Mouse (Mus musculus) spleen, adult 12 weeks (tissue): ENCODE measurements around the gene Hnrnpr.

Experiments used
- DNase-seq: peaks from one replicate; pipeline ENCODE4 v3.0.0; 2022; ENCODE audit warnings: low spot score

Gene Hnrnpr

DNA sequence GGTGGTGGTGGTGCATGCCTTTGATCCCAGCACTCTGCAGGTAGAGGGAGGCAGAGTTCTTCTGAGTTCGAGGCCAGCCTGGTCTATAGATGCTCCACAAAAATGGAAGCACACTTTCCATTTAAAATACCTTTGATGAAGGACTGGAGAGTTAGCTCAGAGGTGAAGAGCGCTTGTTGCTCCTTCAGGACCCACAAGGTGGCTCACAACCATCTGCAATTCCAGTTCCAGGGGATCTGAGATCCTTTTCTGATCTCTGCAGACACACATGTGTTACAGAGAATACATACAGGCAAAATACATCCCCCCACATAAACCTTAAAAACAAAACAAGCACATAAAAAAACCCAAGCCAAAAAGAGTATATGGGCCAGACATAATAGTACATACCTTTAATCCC is 2.4 kb upstream of the Hnrnpr start:
- no peak for DNase-seq

DNA sequence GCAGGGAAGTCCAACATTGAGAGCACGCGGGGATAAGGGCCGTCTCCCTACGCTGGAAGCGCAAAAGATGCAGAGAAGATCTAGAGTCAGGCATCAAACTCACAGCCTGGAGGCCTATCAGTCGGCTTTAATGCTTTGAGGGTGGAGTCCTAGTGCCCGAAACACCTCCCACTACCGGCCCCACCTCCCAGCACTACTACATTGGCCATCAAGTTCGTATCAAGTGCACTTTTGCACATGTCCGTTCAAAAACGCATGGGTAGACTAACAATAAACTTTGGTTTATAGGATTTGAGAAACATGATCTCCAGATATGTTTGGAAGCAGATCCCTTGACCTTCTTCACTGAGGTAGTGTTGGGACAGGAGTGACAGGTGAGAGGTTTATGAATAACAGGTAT is 962 bp upstream of the Hnrnpr start:
- peak; percentile 64 for DNase-seq

DNA sequence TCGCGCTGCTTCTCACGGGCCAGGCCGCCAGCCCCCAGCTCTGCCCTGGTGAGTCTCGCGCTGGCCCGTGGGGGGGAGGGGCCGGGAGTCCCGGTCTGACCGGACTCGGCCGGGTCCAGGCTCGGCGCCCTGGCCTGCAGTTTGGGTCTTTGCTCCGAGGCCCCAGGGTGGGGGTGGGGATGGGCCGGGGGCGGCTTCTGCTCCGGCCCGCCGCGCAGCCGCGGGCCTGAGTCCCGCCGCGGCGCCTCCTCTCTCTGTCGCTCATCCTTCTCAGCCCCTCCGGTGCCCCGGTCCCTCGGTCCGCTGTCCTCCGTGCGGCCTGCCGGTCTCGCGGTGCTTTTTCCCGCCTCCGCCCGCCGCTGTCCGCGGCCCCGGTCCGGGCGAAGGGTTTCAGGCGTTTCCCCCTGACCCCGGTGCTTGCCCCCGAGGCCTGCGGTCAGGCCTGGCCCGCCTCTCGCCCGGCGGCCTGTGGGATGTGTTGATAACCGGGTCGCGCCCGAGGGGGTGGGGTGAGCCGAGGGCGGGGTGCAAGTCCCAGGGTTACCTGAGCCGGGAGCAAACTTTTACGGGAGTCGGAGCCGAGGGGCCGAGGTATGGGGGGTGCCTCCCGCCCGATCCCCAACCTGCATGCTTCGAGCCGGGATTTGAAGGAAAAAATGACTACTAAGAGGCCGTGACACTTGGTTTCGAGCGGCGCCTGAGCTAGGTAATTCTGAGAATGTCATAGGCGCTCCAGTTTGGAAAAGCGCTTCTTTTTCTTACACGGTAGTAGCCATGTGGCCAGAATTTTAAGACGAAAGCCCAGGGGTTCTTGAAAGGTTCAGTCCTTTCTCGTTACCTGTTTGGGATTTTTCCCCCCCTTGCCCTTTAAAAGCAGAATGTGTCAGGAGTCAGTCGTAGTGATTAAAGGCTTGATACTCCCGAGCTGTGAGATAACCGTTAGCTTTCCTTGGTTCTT is 579 bp downstream of the Hnrnpr start:
- peak; percentile 76 for DNase-seq

- no peak for DNase-seq
Measured at GRCm38 (mm10) chr4:136312616-136313015, 1.9 kb downstream of the Hnrnpr start.

- no peak for DNase-seq
Measured at GRCm38 (mm10) chr4:136317667-136318066, 6.9 kb downstream of the Hnrnpr start.

DNA sequence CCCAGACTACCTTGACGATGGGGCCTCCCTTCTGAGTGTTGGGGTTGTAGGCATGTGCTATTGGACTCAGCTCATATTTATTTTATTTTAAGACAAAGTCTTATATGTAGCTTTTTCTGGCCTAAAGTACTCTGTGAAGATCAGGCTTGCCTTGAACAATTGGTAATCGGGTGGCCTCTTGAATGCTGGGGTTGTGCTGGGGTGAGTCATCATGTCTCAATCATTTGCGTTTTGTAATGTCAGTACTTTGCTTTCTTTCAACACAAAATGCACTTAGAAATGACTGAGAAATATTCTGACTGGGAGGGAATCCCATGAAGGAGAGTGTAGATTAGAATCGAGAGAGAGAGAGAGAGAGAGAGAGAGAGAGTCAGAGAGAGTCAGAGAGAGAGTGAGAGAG is 9.3 kb downstream of the Hnrnpr start:
- no peak for DNase-seq

GRCm38 (mm10) chr4:136324226-136324625 is 13.5 kb downstream of the Hnrnpr start:
- DNase-seq, result no peak

DNA sequence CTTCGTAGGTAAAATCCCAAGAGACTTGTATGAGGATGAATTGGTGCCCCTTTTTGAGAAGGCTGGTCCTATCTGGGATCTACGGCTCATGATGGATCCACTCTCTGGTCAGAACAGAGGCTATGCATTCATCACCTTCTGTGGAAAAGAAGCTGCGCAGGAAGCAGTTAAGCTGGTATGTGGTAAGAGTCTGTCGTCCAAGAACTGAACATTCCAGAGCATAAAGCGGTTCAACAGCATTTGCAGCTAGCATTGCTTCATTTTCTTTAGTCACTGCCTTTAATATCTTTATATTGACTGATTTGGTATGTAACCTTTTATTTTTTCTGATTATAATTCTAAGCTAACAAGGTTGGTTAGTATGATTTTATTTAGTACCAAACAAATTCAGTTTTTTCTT is 16.5 kb downstream of the Hnrnpr start:
- no peak for DNase-seq

DNA sequence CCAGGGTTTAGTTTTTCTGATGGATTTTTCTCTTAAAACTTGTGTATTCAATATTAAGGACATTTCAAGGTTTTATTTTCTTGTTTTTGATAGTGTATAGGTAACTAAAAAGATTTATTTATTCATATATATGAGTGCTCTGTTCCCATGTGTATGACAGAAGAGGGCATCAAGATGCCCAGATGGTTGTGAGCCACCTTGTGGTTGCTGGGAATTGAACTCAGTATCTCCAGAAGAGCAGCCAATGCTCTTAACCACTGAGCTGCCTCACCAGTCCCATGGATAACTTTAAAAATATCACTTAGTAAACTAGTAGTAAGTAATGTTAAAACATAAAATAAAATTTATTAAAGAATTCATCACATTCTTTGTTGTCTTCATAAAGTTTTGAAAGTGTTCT is 17.4 kb downstream of the Hnrnpr start:
- no peak for DNase-seq

DNA sequence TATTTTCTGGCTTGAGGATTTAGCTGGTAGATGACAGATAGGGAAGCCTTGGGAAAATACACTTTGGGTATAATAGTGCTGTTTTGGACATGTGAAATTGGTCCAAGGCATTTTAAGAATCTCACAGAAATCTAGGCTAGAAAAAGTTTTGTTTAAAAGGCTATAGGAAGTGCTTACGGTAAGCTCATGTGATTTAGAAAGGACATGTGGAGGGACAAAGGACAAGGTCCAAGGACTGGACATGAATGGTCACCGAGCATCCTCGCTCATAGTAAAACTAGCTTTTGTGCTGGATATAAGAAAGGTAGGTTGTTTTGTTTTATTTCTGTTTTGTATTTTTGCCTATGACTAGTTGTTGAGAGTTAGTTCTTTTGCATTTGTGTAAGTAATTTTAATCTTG is 21.0 kb downstream of the Hnrnpr start:
- DNase-seq, result no peak

GRCm38 (mm10) chr4:136333191-136333590 is 22.4 kb downstream of the Hnrnpr start:
- DNase-seq, result no peak

DNA sequence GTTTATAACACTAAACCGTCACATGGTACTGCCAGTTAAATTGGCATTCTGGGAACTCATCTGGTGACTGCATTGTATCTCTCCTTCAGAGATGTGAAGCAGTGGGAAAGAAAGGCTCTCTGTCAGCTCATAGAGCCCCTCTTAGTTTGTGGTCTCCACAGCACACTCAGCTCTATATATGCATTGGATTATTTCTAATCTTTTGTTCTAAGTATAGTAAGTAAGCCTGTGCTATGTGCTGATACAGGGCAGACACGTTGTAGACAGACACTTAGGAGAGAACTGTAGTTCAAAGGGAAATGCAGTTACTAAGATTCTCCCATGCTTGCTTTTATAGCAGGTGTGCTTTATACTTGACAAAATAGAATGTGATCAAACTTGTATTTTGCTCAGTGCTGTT is 24.3 kb downstream of the Hnrnpr start:
- DNase-seq, result no peak

DNA sequence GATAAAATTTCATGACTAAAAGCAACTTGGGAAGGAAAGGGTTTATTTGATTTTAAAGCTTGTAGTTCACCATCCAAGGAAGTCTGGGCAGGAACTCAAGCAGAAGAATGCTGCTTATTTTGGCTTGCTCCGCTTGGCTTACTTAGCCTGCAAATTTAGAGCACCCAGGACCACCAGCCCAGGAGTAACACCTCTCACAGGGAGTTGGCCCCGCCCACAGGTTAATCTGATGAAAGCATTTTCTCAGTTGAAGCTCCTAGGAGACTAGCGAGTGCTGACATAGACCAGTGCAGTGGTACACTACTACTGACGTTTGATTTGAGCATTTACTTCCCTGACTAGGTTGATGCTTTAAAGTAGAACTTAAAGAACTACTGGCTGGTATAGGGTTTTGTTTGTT is 26.4 kb downstream of the Hnrnpr start:
- no peak for DNase-seq

- no peak for DNase-seq
Measured at GRCm38 (mm10) chr4:136349616-136350015, 38.9 kb downstream of the Hnrnpr start.

- no peak for DNase-seq
Measured at GRCm38 (mm10) chr4:136357026-136357425, 46.3 kb downstream of the Hnrnpr start.

- DNase-seq, result no peak
Measured at GRCm38 (mm10) chr4:136357429-136357828, 46.7 kb downstream of the Hnrnpr start.

- DNase-seq, result no peak
Measured at GRCm38 (mm10) chr4:136367856-136368255, 57.1 kb downstream of the Hnrnpr start.

- DNase-seq, result peak; percentile 5
Measured at GRCm38 (mm10) chr4:136369727-136370126, 59.0 kb downstream of the Hnrnpr start.

GRCm38 (mm10) chr4:136373494-136374181 is 62.9 kb downstream of the Hnrnpr start:
- no peak for DNase-seq

DNA sequence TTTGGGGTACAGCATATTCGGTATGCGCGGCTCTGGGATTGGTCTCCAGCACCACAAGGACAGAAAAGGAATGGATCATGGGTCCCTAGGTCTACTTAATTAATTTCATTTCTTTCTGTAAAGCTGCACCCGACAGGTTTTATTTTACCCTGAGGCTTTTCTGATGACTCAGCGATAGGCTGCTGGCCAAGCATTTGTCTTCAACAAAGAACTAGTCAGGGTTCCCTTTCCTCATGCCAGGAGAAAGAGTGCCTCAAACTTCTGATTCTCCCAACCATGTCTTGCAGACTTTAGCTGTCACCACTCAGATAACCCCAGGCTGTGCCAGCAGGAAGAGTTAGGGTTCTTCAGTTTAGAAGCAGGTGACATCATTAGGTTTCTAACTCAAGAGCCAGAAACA is 66.3 kb downstream of the Hnrnpr start:
- no peak for DNase-seq

DNA sequence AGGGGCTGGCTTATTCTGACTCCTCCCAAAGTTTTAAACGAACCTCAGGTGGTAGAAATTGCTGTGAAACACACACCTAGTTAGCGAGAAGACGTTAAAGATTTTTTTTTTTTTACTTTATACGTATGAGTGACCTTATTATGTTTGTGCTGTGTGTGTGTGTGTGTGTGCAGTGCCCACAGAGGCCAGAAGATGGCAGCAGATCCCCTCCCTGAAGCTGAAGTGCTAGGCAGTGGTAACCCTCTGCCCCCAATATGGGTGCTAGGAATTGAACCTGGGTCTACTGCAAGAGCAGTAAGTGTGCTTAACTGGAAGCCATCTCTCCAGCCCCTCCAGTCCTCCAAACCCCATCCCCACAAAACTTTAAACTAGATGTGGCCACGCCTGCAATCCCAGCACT is 72.3 kb downstream of the Hnrnpr start:
- DNase-seq, result no peak

DNA sequence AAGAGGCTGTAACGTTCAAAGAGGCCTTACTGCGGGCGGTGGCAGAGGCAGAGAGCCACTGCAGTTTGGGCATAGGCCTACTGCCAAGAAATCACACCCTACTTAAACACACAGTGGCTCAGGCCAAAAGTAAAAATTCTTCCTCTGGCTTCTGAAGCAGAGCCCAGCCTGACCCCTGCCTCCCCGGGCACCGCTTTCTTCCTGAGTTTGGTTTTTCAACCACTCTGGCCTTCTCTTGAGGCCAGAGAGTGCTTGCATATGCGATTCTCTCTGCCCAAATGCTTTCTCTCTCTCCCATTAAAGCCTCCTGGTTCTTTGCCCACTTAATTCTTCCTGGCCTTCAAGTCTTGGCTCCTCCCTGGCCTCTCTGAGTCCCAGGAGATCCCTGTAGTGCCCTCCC is 73.1 kb downstream of the Hnrnpr start:
- DNase-seq, result no peak

GRCm38 (mm10) chr4:136387261-136387660 is 76.5 kb downstream of the Hnrnpr start:
- no peak for DNase-seq
